Mouse (Mus musculus) urinary bladder, postnatal 10 days (tissue): ENCODE measurements around the gene Meox2.
"Not testable (repeated sequence)": the region's sequence is repeated elsewhere in the genome, so short reads cannot be mapped to it uniquely, and the experiment has no call there.

ENCODE experiments used
- DNase-seq: peaks from one replicate; pipeline ENCODE4 v3.0.0; 2022; ENCODE audit warnings: low spot score

Meox2 gene

DNA sequence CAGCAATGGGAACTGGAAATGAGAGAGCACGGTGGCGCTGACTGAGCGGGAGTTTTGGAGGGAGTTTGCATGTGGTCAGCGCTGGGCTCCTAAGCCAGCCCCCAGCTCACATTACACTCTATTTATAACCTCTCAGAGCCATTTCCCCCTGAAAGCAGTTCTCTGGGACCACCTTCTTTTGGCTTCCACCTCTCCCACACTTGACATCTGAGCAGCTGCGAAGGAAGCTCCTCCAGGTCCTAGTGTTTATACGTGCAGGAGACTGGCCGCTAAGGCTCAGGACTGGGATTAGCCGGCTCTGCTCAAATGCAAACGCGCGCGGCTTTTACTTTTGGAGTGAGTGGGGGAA lies at the start of gene Meox2:
Gene Meox2 (plus strand): TSS at position 151 of the 349 bp plus-strand sequence.
- no peak for DNase-seq

DNA sequence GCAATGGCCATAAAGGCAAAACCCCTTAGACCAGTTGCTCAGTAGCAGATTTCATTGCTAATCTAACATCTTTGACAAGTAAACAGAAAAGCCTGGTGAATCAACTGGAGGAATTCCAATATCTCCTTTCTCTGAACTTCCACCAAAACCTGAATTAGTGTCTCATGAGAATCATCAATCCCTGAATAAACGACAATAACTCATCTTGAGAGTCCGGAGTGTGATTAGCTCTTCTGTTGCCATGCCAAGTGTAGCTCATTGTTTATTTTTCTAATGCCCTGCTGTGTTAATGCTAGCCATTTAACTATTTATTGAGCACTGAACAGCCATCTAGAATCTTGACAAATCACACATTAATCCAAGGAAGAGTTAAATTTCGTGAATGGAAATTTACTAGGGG lies 35.7 kb upstream of the Meox2 start:
- DNase-seq, result no peak

GRCm38 (mm10) chr12:37077308-37077707 lies 31.0 kb upstream of the Meox2 start:
- no peak for DNase-seq

- DNase-seq, result not testable (repeated sequence)
Measured at GRCm38 (mm10) chr12:37080005-37080404, 28.3 kb upstream of the Meox2 start.

- no peak for DNase-seq
Measured at GRCm38 (mm10) chr12:37106541-37106940, 1.8 kb upstream of the Meox2 start.

- no peak for DNase-seq
Measured at GRCm38 (mm10) chr12:37107150-37107549, 1.2 kb upstream of the Meox2 start.

- no peak for DNase-seq
Measured at GRCm38 (mm10) chr12:37107713-37108389, 489 bp upstream of the Meox2 start.

- DNase-seq, result peak; percentile 9
Measured at GRCm38 (mm10) chr12:37108819-37109473, 606 bp downstream of the Meox2 start.

DNA sequence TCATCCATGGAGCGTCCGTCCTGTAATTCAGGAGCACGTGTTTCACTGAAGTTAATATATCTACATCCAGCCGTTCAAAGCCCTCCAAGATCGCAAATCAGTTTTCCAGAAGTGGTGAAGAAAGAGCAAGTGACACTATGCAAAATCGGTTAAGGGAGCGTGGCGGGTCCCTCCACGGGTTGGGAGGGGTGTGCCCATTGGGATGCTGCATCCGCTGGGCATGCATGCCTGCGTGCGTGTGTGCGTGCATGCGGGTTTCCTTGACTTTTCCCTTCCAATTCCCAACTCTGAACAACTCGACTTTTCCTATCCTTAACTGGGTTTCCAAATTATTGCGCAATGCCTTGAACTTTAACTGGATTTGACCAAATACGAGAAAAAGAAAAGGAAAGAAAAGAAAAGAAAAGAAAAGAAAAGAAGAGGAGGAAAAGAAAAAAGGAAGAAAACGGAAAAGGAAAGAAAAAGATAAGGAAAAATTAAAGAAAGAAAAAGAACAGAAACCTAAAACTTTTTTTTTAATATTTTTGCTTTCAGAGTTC lies 1.2 kb downstream of the Meox2 start:
- no peak for DNase-seq

GRCm38 (mm10) chr12:37110977-37111376 lies 2.6 kb downstream of the Meox2 start:
- DNase-seq, result no peak

- no peak for DNase-seq
Measured at GRCm38 (mm10) chr12:37119246-37119645, 10.9 kb downstream of the Meox2 start.

DNA sequence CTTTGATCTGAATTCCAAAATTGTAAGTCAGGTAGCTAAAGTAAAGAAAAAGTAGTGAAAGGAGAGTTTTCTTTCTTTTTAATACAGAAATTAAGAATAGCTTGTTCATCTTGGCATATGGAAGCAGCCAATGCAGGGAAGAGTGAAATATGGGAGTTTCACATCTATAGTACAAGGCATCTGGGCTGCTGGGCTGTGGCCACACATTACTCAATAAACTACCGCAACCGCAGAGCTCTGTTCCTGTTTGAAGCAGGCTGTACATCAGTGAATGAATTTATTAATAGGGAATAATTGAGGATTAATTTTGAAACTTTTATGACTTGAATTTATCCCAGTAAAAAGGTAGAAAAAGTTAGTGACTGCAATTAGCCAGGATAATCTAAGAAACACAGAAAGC lies 15.4 kb downstream of the Meox2 start:
- DNase-seq, result no peak

DNA sequence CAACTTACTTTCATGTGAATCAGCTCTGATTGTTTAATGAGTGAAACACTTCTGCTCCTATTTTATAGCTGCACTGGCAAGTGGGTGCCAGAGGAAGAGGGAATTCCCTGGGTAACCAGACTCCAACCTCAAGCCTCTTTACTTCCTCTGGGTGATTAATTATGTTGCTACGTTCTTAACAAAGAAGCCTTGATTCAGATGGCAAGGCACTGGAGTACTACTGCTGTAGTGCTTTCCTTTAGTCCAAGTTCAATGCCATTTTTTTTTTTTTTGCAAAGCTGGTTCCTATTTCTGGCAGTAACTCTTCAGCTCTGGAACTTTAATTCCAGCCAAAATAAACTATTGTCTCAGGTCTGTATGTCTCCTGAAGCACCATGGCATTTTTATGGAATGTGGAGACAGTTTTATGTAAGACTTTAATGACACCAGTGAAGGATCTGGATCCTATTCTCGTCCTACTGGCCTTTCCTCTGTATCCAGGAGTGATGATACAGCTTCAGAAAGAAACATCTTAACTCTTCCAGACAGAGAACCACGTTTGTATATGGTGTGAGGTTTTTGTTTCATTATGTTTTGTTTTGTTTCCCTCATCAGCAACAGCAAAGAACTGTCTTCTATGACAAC lies 33.9 kb downstream of the Meox2 start:
- DNase-seq, result no peak

GRCm38 (mm10) chr12:37143879-37144278 lies 35.5 kb downstream of the Meox2 start:
- DNase-seq, result no peak

DNA sequence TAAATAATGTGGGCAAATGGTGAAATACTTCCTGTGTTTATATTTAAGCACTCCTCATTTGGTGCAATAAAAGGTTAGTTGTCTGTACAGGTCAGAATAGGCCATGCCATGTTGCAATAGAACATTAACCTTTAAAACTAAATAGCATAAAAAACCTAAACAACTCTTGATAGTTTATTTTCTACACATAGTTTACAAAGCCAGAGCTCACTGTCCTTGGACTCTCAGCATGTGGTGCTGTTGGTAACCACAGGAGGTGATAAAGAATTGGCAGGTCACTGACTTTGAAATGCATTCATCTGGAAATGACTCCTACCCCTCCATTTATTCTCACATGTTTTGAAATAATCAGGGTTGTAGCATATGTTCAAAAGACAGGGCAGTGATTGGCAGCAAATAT lies 59.4 kb downstream of the Meox2 start:
- DNase-seq, result no peak

DNA sequence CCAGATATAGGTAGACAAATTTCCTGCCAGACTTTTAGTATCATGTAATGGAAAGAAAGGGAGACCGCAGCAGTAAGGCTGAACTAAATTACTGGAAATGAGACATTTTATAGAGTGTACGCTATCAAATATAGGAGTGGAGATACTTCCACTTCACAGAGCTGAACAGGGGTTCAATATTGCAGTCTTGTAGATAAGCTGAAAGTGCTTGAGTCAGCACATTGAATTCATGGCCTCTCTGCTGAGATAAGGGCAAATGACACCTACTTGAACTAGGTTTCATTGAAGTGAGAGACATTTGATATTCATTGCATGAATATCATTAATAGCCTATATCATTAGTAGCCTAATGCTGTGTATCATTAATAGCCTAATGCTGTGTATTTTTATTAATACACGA lies 65.0 kb downstream of the Meox2 start:
- DNase-seq, result no peak

GRCm38 (mm10) chr12:37183689-37184088 lies 75.3 kb downstream of the Meox2 start:
- DNase-seq, result no peak

- DNase-seq, result no peak
Measured at GRCm38 (mm10) chr12:37188940-37189488, 80.7 kb downstream of the Meox2 start.
